Mouse (Mus musculus): Measurements from ENCODE around the gene Tead4. TPM values are rescaled to one million over a fixed set of nuclear protein-coding genes. Genes with fewer than 3 reads are reported as not detected.

The Tead4 gene
- polyA plus RNA-seq, 1 experiment from 2014 or later, result 1.6 TPM

- H3K4me2 ChIP-seq (replicated peaks), result no peak overlapping the region
- WGBS, result 67% methylated on average over 5 of the region's 5 CpGs
- no peak overlapping the region for H3K27ac ChIP-seq
- no peaks in the 10 kb centered on the region for H3K36me3 ChIP-seq
- no peak for ATAC-seq (ENCODE audit: low FRiP score, low read depth)
- H3K27me3 ChIP-seq (replicated peaks), result no peaks in the 10 kb centered on the region
- H3K9ac ChIP-seq, result no peak overlapping the region
- no peaks in the 10 kb centered on the region for H3K9me3 ChIP-seq
- no peaks in the 10 kb centered on the region for H3K4me1 ChIP-seq
- no peak overlapping the region for H3K4me3 ChIP-seq
Observed at GRCm38 (mm10) chr6:128179247-128179646, 121.4 kb downstream of the Tead4 start.

GRCm38 (mm10) chr6:128178681-128179080 is 121.9 kb downstream of the Tead4 start:
- no peak overlapping the region for H3K27ac ChIP-seq
- H3K4me2 ChIP-seq (replicated peaks), result no peak overlapping the region
- no peak overlapping the region for H3K9ac ChIP-seq
- 94% methylated on average over 2 of the region's 2 CpGs for WGBS
- H3K9me3 ChIP-seq, result no peaks in the 10 kb centered on the region
- H3K27me3 ChIP-seq (replicated peaks), result no peaks in the 10 kb centered on the region
- no peak overlapping the region for H3K4me3 ChIP-seq
- H3K4me1 ChIP-seq, result no peaks in the 10 kb centered on the region
- ATAC-seq (ENCODE audit: low FRiP score, low read depth), result no peak
- no peaks in the 10 kb centered on the region for H3K36me3 ChIP-seq

Other genes with a start within 250 kb of the Tead4 start
- 57.5 and 58.4 TPM in 2 replicates for gene Tspan9, start 157.2 kb downstream of the Tead4 start, polyA plus RNA-seq (2016; fragmentation: Nextera tagmentation; extraction: Ambion mirVana)
- 18.9 and 20.5 TPM in 2 replicates for gene Tulp3, start 55.0 kb upstream of the Tead4 start, polyA plus RNA-seq (2016; fragmentation: Nextera tagmentation; extraction: Ambion mirVana)
- 147 and 154 TPM in 2 replicates for gene Rhno1, start 62.1 kb upstream of the Tead4 start, polyA plus RNA-seq (2016; fragmentation: Nextera tagmentation; extraction: Ambion mirVana)
- gene Foxm1, start 62.1 kb upstream of the Tead4 start, polyA plus RNA-seq (2016; fragmentation: Nextera tagmentation; extraction: Ambion mirVana), result 32.0 and 36.8 TPM in 2 replicates
- gene Tex52, start 74.6 kb upstream of the Tead4 start, polyA plus RNA-seq (2016; fragmentation: Nextera tagmentation; extraction: Ambion mirVana), result 0.17 and 0.34 TPM in 2 replicates
- gene Gm44596, start 74.7 kb upstream of the Tead4 start, polyA plus RNA-seq (2016; fragmentation: Nextera tagmentation; extraction: Ambion mirVana), result not detected in 2 replicates
- gene Nrip2, start 98.5 kb upstream of the Tead4 start, polyA plus RNA-seq (2016; fragmentation: Nextera tagmentation; extraction: Ambion mirVana), result 4.6 and 4.8 TPM in 2 replicates
- gene Itfg2, start 124.1 kb upstream of the Tead4 start, polyA plus RNA-seq (2016; fragmentation: Nextera tagmentation; extraction: Ambion mirVana), result 38.6 and 38.8 TPM in 2 replicates
- 404 and 410 TPM in 2 replicates for gene Fkbp4, start 137.9 kb upstream of the Tead4 start, polyA plus RNA-seq (2016; fragmentation: Nextera tagmentation; extraction: Ambion mirVana)
- gene Pzp, start 225.9 kb upstream of the Tead4 start, polyA plus RNA-seq (2016; fragmentation: Nextera tagmentation; extraction: Ambion mirVana), result not detected in 2 replicates

All from neural tube, embryonic 12.5 days (tissue).